Mouse (Mus musculus) spleen, adult 12 weeks (tissue): ENCODE results near the gene Tppp3.

Experiments
- DNase-seq: peaks from one replicate; pipeline ENCODE4 v3.0.0; 2022; ENCODE audit warnings: low spot score

Tppp3 gene

GRCm38 (mm10) chr8:105484392-105484791 lies 13.1 kb upstream of the Tppp3 start:
- DNase-seq: no peak

GRCm38 (mm10) chr8:105484030-105484368 lies 12.7 kb upstream of the Tppp3 start:
- DNase-seq: no peak

- DNase-seq: no peak
Measured at GRCm38 (mm10) chr8:105483212-105484029, 12.1 kb upstream of the Tppp3 start.

GRCm38 (mm10) chr8:105482123-105482522 lies 10.8 kb upstream of the Tppp3 start:
- DNase-seq: no peak

- DNase-seq: no peak
Measured at GRCm38 (mm10) chr8:105481453-105481852, 10.1 kb upstream of the Tppp3 start.

- no peak for DNase-seq
Measured at GRCm38 (mm10) chr8:105481013-105481412, 9.7 kb upstream of the Tppp3 start.

GRCm38 (mm10) chr8:105477792-105478191 lies 6.5 kb upstream of the Tppp3 start:
- no peak for DNase-seq

- no peak for DNase-seq
Measured at GRCm38 (mm10) chr8:105476628-105477413, 5.5 kb upstream of the Tppp3 start.

- DNase-seq: no peak
Measured at GRCm38 (mm10) chr8:105476161-105476560, 4.8 kb upstream of the Tppp3 start.

GRCm38 (mm10) chr8:105475742-105476141 lies 4.4 kb upstream of the Tppp3 start:
- no peak for DNase-seq

- DNase-seq: no peak
Measured at GRCm38 (mm10) chr8:105475254-105475653, 3.9 kb upstream of the Tppp3 start.

- no peak for DNase-seq
Measured at GRCm38 (mm10) chr8:105474680-105475079, 3.4 kb upstream of the Tppp3 start.

- DNase-seq: no peak
Measured at GRCm38 (mm10) chr8:105473816-105474606, 2.7 kb upstream of the Tppp3 start.

- no peak for DNase-seq
Measured at GRCm38 (mm10) chr8:105472983-105473382, 1.7 kb upstream of the Tppp3 start.

- no peak for DNase-seq
Measured at GRCm38 (mm10) chr8:105472414-105472932, 1.1 kb upstream of the Tppp3 start.

- DNase-seq: no peak
Measured at GRCm38 (mm10) chr8:105470681-105471313, 529 bp downstream of the Tppp3 start.

- DNase-seq: no peak
Measured at GRCm38 (mm10) chr8:105470262-105470661, 1.1 kb downstream of the Tppp3 start.

GRCm38 (mm10) chr8:105469816-105470215 lies 1.5 kb downstream of the Tppp3 start:
- DNase-seq: no peak

GRCm38 (mm10) chr8:105469041-105469695 lies 2.2 kb downstream of the Tppp3 start:
- DNase-seq: no peak

- no peak for DNase-seq
Measured at GRCm38 (mm10) chr8:105468002-105468720, 3.2 kb downstream of the Tppp3 start.
